Mouse (Mus musculus): ENCODE measurements around the gene Csdc2. TPM values are rescaled to one million over a fixed set of nuclear protein-coding genes. Genes with fewer than 3 reads are reported as not detected.
A peak's percentile ranks its signal among the peaks of the same experiment; 100 is the strongest.
"Not testable (repeated sequence)": the region's sequence is repeated elsewhere in the genome, so short reads cannot be mapped to it uniquely, and the experiment has no call there.

Csdc2 gene
- polyA plus RNA-seq (2015; fragmentation: Nextera tagmentation; extraction: Ambion mirVana): 130 and 133 TPM in 2 replicates

GRCm38 (mm10) chr15:81936679-81937078, at the start of gene Csdc2:
Gene Csdc2 (plus strand): TSS chr15:81936759.
- H3K9ac ChIP-seq (replicated peaks): peak within 1 kb of the TSS; percentile 68
- H3K4me3 ChIP-seq: peak within 1 kb of the TSS; percentile 57
- H3K9me3 ChIP-seq: no peaks in the 10 kb centered on the region
- peak within 1 kb of the TSS; percentile 85 for H3K27ac ChIP-seq (replicated peaks)
- no peaks in the 10 kb centered on the region for H3K27me3 ChIP-seq
- peaks cover 37% of the 10 kb centered on the region for H3K4me1 ChIP-seq
- no peaks in the 10 kb centered on the region; the same call in 1 of the 2 replicates for H3K36me3 ChIP-seq
- peak; percentile 75 for ATAC-seq (replicated peaks)
- 1% methylated on average over 12 of the region's 12 CpGs for WGBS
- H3K4me2 ChIP-seq (replicated peaks): peak within 1 kb of the TSS; percentile 79

GRCm38 (mm10) chr15:81886795-81887550, 49.6 kb upstream of the Csdc2 start:
- H3K4me2 ChIP-seq (replicated peaks): no peak overlapping the region
- peaks cover 29% of the 10 kb centered on the region for H3K36me3 ChIP-seq
- no peaks in the 10 kb centered on the region for H3K9me3 ChIP-seq
- no peak overlapping the region for H3K4me3 ChIP-seq
- WGBS: 94% methylated on average over 6 of the region's 6 CpGs
- no peak for ATAC-seq (replicated peaks)
- no peak overlapping the region for H3K9ac ChIP-seq (replicated peaks)
- H3K4me1 ChIP-seq: no peaks in the 10 kb centered on the region
- H3K27me3 ChIP-seq: no peaks in the 10 kb centered on the region
- H3K27ac ChIP-seq (replicated peaks): no peak overlapping the region

GRCm38 (mm10) chr15:81889175-81889574, 47.4 kb upstream of the Csdc2 start:
- WGBS: 93% methylated on average over 7 of the region's 7 CpGs
- Histone ChIP-seq H3K27me3 (no peaks in the 10 kb centered on the region), H3K36me3 (peaks cover 42% of the 10 kb centered on the region), H3K4me1 (no peaks in the 10 kb centered on the region), H3K9me3 (no peaks in the 10 kb centered on the region), H3K27ac (replicated peaks) (no peak overlapping the region), H3K4me3 (no peak overlapping the region), H3K4me2 (replicated peaks) (no peak overlapping the region), H3K9ac (replicated peaks) (no peak overlapping the region)
- no peak for ATAC-seq (replicated peaks)

DNA sequence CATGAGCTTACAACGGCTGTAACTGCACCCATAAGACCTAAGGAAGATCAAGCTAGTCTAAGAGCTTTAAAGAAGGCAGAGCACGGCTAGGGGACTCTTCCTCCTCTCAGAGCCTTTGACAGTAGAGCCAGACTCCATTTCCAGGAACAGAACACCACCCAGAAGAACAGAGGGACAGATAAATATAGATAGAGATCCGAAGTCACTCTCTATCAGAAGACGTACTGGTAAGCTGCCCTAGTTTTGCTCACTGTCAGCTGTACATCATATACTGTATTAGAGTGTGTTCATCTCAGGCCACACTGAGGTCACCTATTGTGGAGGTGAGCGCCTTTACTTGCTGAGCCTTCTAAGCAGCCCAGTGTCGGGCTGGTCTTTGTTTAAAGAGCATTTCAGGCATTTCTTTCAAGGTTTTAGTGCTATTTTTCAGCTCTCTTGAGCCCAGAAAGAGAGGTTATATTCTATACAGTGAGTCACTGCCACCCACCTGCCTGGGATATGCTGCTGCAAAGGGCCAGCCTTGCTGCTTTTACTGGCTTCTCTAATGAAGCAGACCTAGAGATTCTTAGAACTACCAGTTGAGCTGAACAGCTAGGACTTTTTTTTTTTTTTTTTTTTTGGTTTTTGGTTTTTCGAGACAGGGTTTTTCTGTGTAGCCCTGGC, 45.3 kb upstream of the Csdc2 start:
- H3K4me1 ChIP-seq: no peaks in the 10 kb centered on the region
- no peaks in the 10 kb centered on the region for H3K9me3 ChIP-seq
- WGBS: 91% methylated on average over 7 of the region's 7 CpGs
- ATAC-seq (replicated peaks): no peak
- H3K27ac ChIP-seq (replicated peaks): no peak overlapping the region
- H3K36me3 ChIP-seq: peaks cover 57% of the 10 kb centered on the region
- no peak overlapping the region for H3K4me3 ChIP-seq
- no peak overlapping the region for H3K9ac ChIP-seq (replicated peaks)
- no peak overlapping the region for H3K4me2 ChIP-seq (replicated peaks)
- no peaks in the 10 kb centered on the region for H3K27me3 ChIP-seq

- no peak for ATAC-seq (replicated peaks)
- Histone ChIP-seq H3K9me3 (no peaks in the 10 kb centered on the region), H3K4me2 (replicated peaks) (no peak overlapping the region), H3K27me3 (no peaks in the 10 kb centered on the region), H3K36me3 (peaks cover 64% of the 10 kb centered on the region), H3K27ac (replicated peaks) (no peak overlapping the region), H3K9ac (replicated peaks) (no peak overlapping the region), H3K4me3 (no peak overlapping the region), H3K4me1 (no peaks in the 10 kb centered on the region)
- WGBS: 93% methylated on average over 8 of the region's 8 CpGs
These were observed 44.6 kb upstream of the Csdc2 start for GRCm38 (mm10) chr15:81891822-81892580.

DNA sequence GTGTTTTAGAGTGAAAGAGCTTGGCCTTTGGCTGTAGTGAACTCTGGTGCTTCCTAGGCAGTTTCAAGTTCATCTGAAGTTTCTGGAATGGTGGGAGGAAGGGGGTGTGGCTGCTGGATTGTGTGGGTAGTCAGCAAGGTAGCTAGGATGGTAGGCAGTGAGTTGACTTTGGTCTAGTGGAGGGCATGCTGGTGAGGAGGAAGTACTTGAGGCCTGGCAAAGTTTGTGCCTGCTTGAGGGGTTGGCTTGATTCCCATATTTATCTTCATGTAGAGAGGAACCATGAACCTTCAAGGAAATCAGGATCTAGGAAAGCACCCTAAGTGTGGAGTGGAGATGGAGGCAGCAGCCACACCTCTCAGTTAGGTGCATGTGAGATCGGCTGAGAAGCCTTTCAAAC, 42.6 kb upstream of the Csdc2 start:
- peaks cover 76% of the 10 kb centered on the region for H3K36me3 ChIP-seq
- H3K4me3 ChIP-seq: no peak overlapping the region
- no peak overlapping the region for H3K27ac ChIP-seq (replicated peaks)
- 86% methylated on average over 1 of the region's 1 CpGs for WGBS
- no peaks in the 10 kb centered on the region for H3K4me1 ChIP-seq
- H3K4me2 ChIP-seq (replicated peaks): no peak overlapping the region
- H3K9me3 ChIP-seq: no peaks in the 10 kb centered on the region
- ATAC-seq (replicated peaks): no peak
- no peaks in the 10 kb centered on the region for H3K27me3 ChIP-seq
- H3K9ac ChIP-seq (replicated peaks): no peak overlapping the region

DNA sequence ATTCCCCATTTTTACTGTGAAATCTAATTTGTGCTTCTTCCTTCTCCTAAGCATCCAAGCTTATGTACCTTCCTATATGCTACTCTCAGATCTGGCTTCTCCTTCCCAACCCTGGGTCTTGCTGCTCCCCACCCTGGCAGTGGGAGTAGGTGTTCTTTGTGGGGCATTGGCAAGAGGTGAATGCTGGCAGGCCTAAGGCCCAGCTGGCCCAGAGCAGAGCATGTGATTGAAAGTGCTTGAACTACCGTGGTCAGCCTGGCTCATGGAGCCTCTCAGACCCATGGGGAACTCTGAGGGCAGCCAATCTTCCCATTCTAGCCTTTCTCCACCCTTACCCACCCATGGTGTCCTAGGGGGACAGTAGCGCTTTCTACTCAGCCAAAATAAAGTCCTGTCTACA, 40.2 kb upstream of the Csdc2 start:
- 88% methylated on average over 2 of the region's 2 CpGs for WGBS
- Histone ChIP-seq H3K4me3 (no peak overlapping the region), H3K9ac (replicated peaks) (no peak overlapping the region), H3K4me1 (no peaks in the 10 kb centered on the region), H3K36me3 (peaks cover 73% of the 10 kb centered on the region), H3K4me2 (replicated peaks) (no peak overlapping the region), H3K27me3 (no peaks in the 10 kb centered on the region), H3K9me3 (no peaks in the 10 kb centered on the region), H3K27ac (replicated peaks) (no peak overlapping the region)
- no peak for ATAC-seq (replicated peaks)

DNA sequence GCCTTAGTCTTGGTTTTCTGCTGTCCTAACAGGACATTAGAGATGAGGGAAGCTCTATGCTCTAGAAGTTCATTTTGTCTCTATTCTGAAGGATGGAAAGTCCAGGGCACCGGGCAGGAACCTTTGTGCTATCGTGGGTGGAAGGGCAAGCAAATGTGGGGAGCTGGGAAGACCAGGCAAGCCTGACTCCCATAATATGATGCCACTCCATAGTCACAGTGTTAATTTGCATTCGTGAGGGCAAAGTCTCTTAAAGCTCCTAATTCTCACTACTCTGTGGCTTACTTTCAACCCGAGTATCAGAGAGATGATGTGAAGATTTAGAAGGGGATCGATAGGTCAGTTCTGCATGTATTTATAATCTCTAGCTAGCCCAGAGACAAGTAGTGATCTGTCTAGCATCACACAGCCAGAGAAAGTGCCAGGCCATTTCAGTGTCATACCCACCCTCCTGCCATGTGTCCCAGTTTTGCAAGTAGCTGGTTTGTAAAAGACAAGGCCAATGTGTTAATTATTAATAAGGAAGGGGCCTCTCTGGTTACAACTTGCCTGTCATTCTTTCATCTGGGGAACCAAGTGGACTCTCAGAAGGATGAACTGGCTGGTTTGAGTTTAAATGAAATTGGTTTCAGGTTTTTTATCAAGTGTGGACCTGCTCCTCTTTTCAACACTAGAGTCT, 38.8 kb upstream of the Csdc2 start:
- Histone ChIP-seq H3K27ac (replicated peaks) (no peak overlapping the region), H3K9me3 (no peaks in the 10 kb centered on the region), H3K9ac (replicated peaks) (no peak overlapping the region), H3K4me3 (no peak overlapping the region), H3K36me3 (peaks cover 72% of the 10 kb centered on the region), H3K4me2 (replicated peaks) (no peak overlapping the region), H3K27me3 (no peaks in the 10 kb centered on the region), H3K4me1 (no peaks in the 10 kb centered on the region)
- no peak for ATAC-seq (replicated peaks)
- WGBS: 91% methylated on average over 5 of the region's 5 CpGs

DNA sequence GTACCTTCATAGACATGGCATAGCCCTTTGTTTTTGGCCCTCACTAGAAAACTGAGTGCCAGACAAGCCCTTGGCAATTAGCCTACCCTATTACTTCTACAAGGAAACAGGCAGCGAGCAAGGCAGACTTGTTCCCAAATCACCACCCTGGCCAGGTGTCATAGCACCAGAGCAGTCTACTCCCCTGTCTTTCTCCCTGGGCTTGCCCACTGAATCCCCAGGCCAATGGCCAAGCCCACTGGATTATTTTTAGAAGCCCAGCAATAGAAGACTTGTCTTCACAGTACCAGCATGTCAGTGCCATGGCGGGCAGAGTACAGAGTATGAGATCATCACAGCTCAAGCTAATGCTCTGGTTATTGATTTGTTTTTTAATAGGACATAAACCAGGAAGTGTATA, 37.8 kb upstream of the Csdc2 start:
- 84% methylated on average over 2 of the region's 2 CpGs for WGBS
- no peaks in the 10 kb centered on the region for H3K9me3 ChIP-seq
- H3K36me3 ChIP-seq: peaks cover 72% of the 10 kb centered on the region
- no peak overlapping the region for H3K27ac ChIP-seq (replicated peaks)
- no peaks in the 10 kb centered on the region for H3K27me3 ChIP-seq
- no peak for ATAC-seq (replicated peaks)
- H3K9ac ChIP-seq (replicated peaks): no peak overlapping the region
- H3K4me3 ChIP-seq: no peak overlapping the region
- no peak overlapping the region for H3K4me2 ChIP-seq (replicated peaks)
- H3K4me1 ChIP-seq: no peaks in the 10 kb centered on the region

DNA sequence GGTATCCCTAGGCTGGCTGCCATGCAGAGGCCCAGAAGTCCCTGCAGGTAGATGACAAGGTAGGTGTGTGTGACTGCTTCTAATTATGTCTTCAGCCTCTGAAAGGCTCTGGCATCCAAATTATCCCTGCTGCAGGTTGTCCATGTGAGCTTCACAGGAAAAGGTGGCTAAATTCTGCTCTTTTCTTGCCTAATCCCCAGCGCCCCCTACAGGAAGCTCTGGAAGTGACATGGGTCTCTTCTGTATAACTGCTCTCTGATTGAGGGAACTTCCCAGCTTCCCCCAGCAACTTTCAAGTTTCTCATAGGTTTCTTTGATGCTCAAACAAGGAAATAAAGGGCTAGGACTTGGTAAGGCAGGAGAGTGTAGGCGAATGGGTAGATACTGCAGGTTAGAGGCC, 31.6 kb upstream of the Csdc2 start:
- no peak overlapping the region for H3K9ac ChIP-seq (replicated peaks)
- H3K27ac ChIP-seq (replicated peaks): no peak overlapping the region
- no peak overlapping the region for H3K4me2 ChIP-seq (replicated peaks)
- H3K9me3 ChIP-seq: no peaks in the 10 kb centered on the region
- no peak for ATAC-seq (replicated peaks)
- WGBS: 41% methylated on average over 2 of the region's 2 CpGs
- peaks cover 88% of the 10 kb centered on the region for H3K36me3 ChIP-seq
- no peaks in the 10 kb centered on the region for H3K4me1 ChIP-seq
- H3K4me3 ChIP-seq: no peak overlapping the region
- no peaks in the 10 kb centered on the region for H3K27me3 ChIP-seq

DNA sequence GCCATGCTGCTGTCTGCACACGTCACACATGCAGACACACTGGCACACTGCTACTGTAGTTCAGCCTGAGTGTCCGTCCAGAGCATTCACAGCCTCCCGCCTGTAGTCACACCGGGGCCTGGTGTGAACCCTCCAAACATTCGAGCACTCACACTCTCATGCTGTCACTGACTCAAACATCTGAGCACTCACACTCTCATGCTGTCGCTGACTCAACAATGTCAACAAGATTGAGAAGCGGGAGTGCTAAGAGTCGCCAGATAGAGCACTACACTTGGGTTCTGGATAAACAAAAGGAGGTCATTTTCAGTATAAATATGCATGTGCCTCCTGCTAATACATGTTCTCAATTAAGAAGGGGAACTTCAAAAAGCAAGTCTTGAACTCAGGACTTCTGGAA, 28.6 kb upstream of the Csdc2 start:
- Histone ChIP-seq H3K4me3 (no peak overlapping the region), H3K9me3 (no peaks in the 10 kb centered on the region), H3K4me1 (no peaks in the 10 kb centered on the region), H3K4me2 (replicated peaks) (no peak overlapping the region), H3K27me3 (no peaks in the 10 kb centered on the region), H3K9ac (replicated peaks) (no peak overlapping the region), H3K36me3 (peaks cover 96% of the 10 kb centered on the region), H3K27ac (replicated peaks) (no peak overlapping the region)
- no peak for ATAC-seq (replicated peaks)
- WGBS: 87% methylated on average over 8 of the region's 8 CpGs

- not testable (repeated sequence) for H3K4me3 ChIP-seq; ATAC-seq (replicated peaks); H3K4me2 ChIP-seq (replicated peaks); H3K9ac ChIP-seq (replicated peaks); H3K9me3 ChIP-seq; H3K27ac ChIP-seq (replicated peaks); H3K27me3 ChIP-seq; H3K4me1 ChIP-seq
- WGBS: 90% methylated on average over 4 of the region's 4 CpGs
- peaks cover 99% of the 10 kb centered on the region for H3K36me3 ChIP-seq
These were observed 27.8 kb upstream of the Csdc2 start for GRCm38 (mm10) chr15:81908767-81909166.

Measured in forebrain, embryonic 15.5 days (tissue).